Mouse (Mus musculus): ENCODE measurements around the gene Olfr1155.

- TF ChIP-seq CHD1 (IDR thresholded peaks at IDR 0.05; ENCODE audit: low read depth, low read length) (no peak), SMC3 (IDR thresholded peaks at IDR 0.05; ENCODE audit: low read depth, low read length) (no peak), POLR2A (IDR thresholded peaks at IDR 0.05; ENCODE audit: control insufficient read depth in 1 of 2, insufficient read depth in 1 of 2, low read depth in 1 of 2, low read length in 2 of 2, poor library complexity in 1 of 2) (no peak), CTCF (IDR thresholded peaks at IDR 0.05 in 2 of 3, conservative IDR thresholded peaks at IDR 0.05 in 1 of 3; ENCODE audit: control insufficient read depth in 1 of 3, insufficient read depth in 1 of 3, low read depth in 2 of 3, low read length in 3 of 3, poor library complexity in 1 of 3, severe bottlenecking in 1 of 3) (no peak), RAD21 (IDR thresholded peaks at IDR 0.05; ENCODE audit: low read depth, low read length) (no peak)
Observed at GRCm38 (mm10) chr2:87953000-87953399, 8.1 kb upstream of the Olfr1155 start, which contains the start of gene Olfr1156.
